Mouse (Mus musculus) cerebellum, adult 2 months (tissue): ENCODE results near the gene Car10. TPM values are rescaled to one million over a fixed set of nuclear protein-coding genes. Genes with fewer than 3 reads are reported as not detected.
A peak's percentile ranks its signal among the peaks of the same experiment; 100 is the strongest.

Experiments
- DNase-seq, 2 experiments: peaks; one replicate each; pipeline ENCODE4 v3.0.0; 2021
- H3K27ac ChIP-seq: fragments of 200-500 bp; 2 replicates; pipeline ENCODE4 v1.5.1; 2012; ENCODE audit warnings: low read length, control low read depth, inconsistent platforms; ENCODE audit not compliant: insufficient read depth
- H3K27me3 ChIP-seq: fragments of 200-500 bp; 2 replicates; pipeline ENCODE4 v1.6.1; 2012; ENCODE audit warnings: inconsistent platforms, mild to moderate bottlenecking, low read length, moderate library complexity; ENCODE audit not compliant: control insufficient read depth, insufficient read depth
- H3K4me1 ChIP-seq: fragments of 200-500 bp; 2 replicates; pipeline ENCODE4 v1.6.1; 2011; ENCODE audit warnings: low read length; ENCODE audit not compliant: control insufficient read depth, insufficient read depth
- H3K4me3 ChIP-seq: fragments of 200-500 bp; replicated peaks from 2 replicates; pipeline ENCODE3; 2011; ENCODE audit warnings: mild to moderate bottlenecking, low read depth, low read length, control low read depth; ENCODE audit not compliant: insufficient read depth
- CTCF ChIP-seq: fragments of 200-500 bp; IDR thresholded peaks from 2 replicates; pipeline ENCODE4 v1.5.1; 2011; ENCODE audit warnings: low read depth, mild to moderate bottlenecking, control low read depth, low read length, moderate library complexity, borderline replicate concordance; ENCODE audit not compliant: insufficient read depth
- POLR2A ChIP-seq: fragments of 200-500 bp; IDR thresholded peaks from 2 replicates; pipeline ENCODE4 v1.6.1; 2011; ENCODE audit warnings: low read length, control low read depth, borderline replicate concordance; ENCODE audit not compliant: insufficient read depth
- WGBS: fragments of 180-500 bp; shearing (Covaris S2); methylation state at CpG from one replicate; pipeline ENCODE4 v1.1.7; 2018; 5-methylcytosine and 5-hydroxymethylcytosine counted together
- polyA plus RNA-seq: library from polyadenylated mRNA; depleted of rRNA; stranded (reverse); fragments of >200 nt; gene quantifications from 2 replicates; pipeline ENCODE4 v1.2.3, GENCODE M21; 2012

The Car10 gene
- polyA plus RNA-seq, 1 experiment, result 92.4 TPM

GRCm38 (mm10) chr11:93562330-93562865 lies 464.6 kb downstream of the Car10 start:
- TF ChIP-seq POLR2A (no peak), CTCF (no peak)
- no peaks in the 10 kb centered on the region for H3K27me3 ChIP-seq
- no peak for DNase-seq
- H3K4me3 ChIP-seq, result no peak overlapping the region
- peaks cover 33% of the 10 kb centered on the region for H3K4me1 ChIP-seq
- H3K27ac ChIP-seq, result no peak overlapping the region; the same call in 1 of the 2 replicates

GRCm38 (mm10) chr11:93565756-93566155 lies 467.9 kb downstream of the Car10 start:
- Histone ChIP-seq H3K27ac (peak overlapping the region; percentile 69), H3K4me3 (no peak overlapping the region), H3K27me3 (no peaks in the 10 kb centered on the region), H3K4me1 (peaks cover 41% of the 10 kb centered on the region)
- WGBS, result 6% methylated on average over 3 of the region's 3 CpGs
- TF ChIP-seq POLR2A, result no peak
- TF ChIP-seq CTCF, result 0 out of 2 replicates have a peak, but pooled peaks have one; percentile 21
- peak; percentile 75 to 90 for DNase-seq

- no peak for DNase-seq
Observed at GRCm38 (mm10) chr11:93571917-93572641, 474.3 kb downstream of the Car10 start.

GRCm38 (mm10) chr11:93577441-93577840 lies 479.6 kb downstream of the Car10 start:
- TF ChIP-seq CTCF (no peak), POLR2A (no peak)
- peaks cover 15% of the 10 kb centered on the region for H3K4me1 ChIP-seq
- H3K4me3 ChIP-seq, result no peak overlapping the region
- 15% methylated on average over 2 of the region's 2 CpGs for WGBS
- H3K27me3 ChIP-seq, result no peaks in the 10 kb centered on the region
- DNase-seq, result peak; percentile 49 to 64
- peak overlapping the region; percentile 55; the same call in 1 of the 2 replicates for H3K27ac ChIP-seq

More at GRCm38 (mm10) chr11:93571917-93572641, 474.3 kb downstream of the Car10 start:
- Histone ChIP-seq H3K27ac (no peak overlapping the region), H3K27me3 (no peaks in the 10 kb centered on the region), H3K4me3 (no peak overlapping the region), H3K4me1 (peaks cover 14% of the 10 kb centered on the region)
- TF ChIP-seq POLR2A (no peak), CTCF (no peak)
- WGBS, result 84% methylated on average over 11 of the region's 11 CpGs

- 64% methylated on average over 1 of the region's 1 CpGs for WGBS
- TF ChIP-seq CTCF (no peak), POLR2A (no peak)
- DNase-seq, result peak; percentile 58 to 69
- peaks cover 16% of the 10 kb centered on the region for H3K4me1 ChIP-seq
- H3K27ac ChIP-seq, result no peak overlapping the region
- H3K27me3 ChIP-seq, result no peaks in the 10 kb centered on the region
- H3K4me3 ChIP-seq, result no peak overlapping the region
Observed at GRCm38 (mm10) chr11:93579626-93580025, 481.8 kb downstream of the Car10 start.

DNA sequence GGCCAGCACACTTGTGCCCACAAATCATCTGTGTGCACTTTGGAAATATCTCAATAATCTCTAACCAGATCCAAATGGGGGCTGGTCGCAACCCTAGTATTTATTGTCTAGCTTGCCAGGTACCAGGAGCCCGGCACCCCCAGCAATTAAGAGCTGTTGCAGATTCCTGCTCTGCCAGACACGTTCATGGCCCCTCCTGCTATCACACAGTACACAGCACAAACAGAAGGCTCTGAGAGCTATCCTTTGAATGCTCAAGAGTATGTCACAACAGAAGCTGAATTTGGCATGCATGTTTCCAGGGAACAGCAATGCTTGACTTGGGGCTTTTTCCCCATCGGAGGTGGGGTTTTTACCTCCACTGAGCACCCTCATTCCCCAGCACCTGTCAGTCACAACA lies 483.5 kb downstream of the Car10 start:
- no peak for DNase-seq
- TF ChIP-seq CTCF (no peak), POLR2A (no peak)
- Histone ChIP-seq H3K27me3 (no peaks in the 10 kb centered on the region), H3K27ac (no peak overlapping the region), H3K4me1 (peaks cover 16% of the 10 kb centered on the region), H3K4me3 (no peak overlapping the region)
- 69% methylated on average over 4 of the region's 4 CpGs for WGBS

- no peak for DNase-seq
- 62% methylated on average over 4 of the region's 4 CpGs for WGBS
- TF ChIP-seq POLR2A (no peak), CTCF (no peak)
- Histone ChIP-seq H3K27me3 (no peaks in the 10 kb centered on the region), H3K27ac (no peak overlapping the region), H3K4me3 (no peak overlapping the region), H3K4me1 (0 out of 2 replicates have a peak, but pooled peaks cover 3% of the 10 kb centered on the region)
Observed at GRCm38 (mm10) chr11:93587788-93588187, 490.0 kb downstream of the Car10 start.

DNA sequence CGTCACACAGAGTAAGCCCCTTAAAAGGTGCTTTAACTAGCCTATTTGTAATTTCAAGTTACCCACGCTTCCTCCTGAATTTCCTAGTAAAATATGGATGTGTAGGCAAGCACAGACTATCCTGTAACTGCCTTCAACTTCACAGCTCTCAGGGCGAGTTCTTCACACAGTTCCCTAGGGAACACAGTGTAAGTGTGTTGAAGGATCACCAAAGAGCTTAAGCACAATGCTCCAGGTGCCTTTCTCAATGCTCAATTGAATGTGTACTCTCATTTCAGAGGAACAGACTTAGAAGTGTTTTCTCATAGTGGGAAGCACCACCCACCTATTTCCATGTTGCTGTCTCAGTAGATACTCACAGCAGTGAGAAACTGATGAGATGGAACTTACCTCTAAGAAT lies 492.8 kb downstream of the Car10 start:
- no peaks in the 10 kb centered on the region for H3K4me1 ChIP-seq
- no peaks in the 10 kb centered on the region for H3K27me3 ChIP-seq
- no peak overlapping the region for H3K4me3 ChIP-seq
- no peak overlapping the region for H3K27ac ChIP-seq
- WGBS, result 87% methylated on average over 3 of the region's 3 CpGs
- TF ChIP-seq POLR2A (no peak), CTCF (no peak)
- no peak for DNase-seq
